Mouse (Mus musculus): ENCODE data around the gene Sema5a. TPM values are rescaled to one million over a fixed set of nuclear protein-coding genes. Genes with fewer than 3 reads are reported as not detected.

The Sema5a gene
- polyA plus RNA-seq, 1 experiment from 2014 or later, result 3.5 TPM

GRCm38 (mm10) chr15:32243824-32244223 is 786 bp upstream of the Sema5a start:
- ATAC-seq (ENCODE audit: low FRiP score), result no peak
- H3K9me3 ChIP-seq (ENCODE audit: control insufficient read depth, low read length), result no peaks in the 10 kb centered on the region
- H3K4me2 ChIP-seq, result peak overlapping the region; percentile 100
- DNase-seq (ENCODE audit: low spot score, missing footprints), result peak; percentile 86
- H3K4me3 ChIP-seq (ENCODE audit: low read depth, low read length), result peak overlapping the region; percentile 52
- peak overlapping the region; percentile 54 for H3K9ac ChIP-seq (ENCODE audit: low read length)
- H3K4me1 ChIP-seq (ENCODE audit: control insufficient read depth, insufficient read depth, low read length), result no peaks in the 10 kb centered on the region
- WGBS, result 62% methylated on average over 7 of the region's 7 CpGs
- H3K27me3 ChIP-seq (ENCODE audit: control insufficient read depth, insufficient read depth, low read length), result no peaks in the 10 kb centered on the region
- no peak overlapping the region for H3K27ac ChIP-seq (ENCODE audit: low read depth, low read length)
- no peaks in the 10 kb centered on the region for H3K36me3 ChIP-seq (ENCODE audit: control insufficient read depth, insufficient read depth, low read length)

GRCm38 (mm10) chr15:32244956-32245836 is 586 bp downstream of the Sema5a start:
- ATAC-seq (ENCODE audit: low FRiP score) (peak; percentile 73), DNase-seq (ENCODE audit: low spot score, missing footprints) (peak; percentile 96)
- Histone ChIP-seq H3K4me3 (ENCODE audit: low read depth, low read length) (peak overlapping the region; percentile 52), H3K36me3 (ENCODE audit: control insufficient read depth, insufficient read depth, low read length) (no peaks in the 10 kb centered on the region), H3K27ac (ENCODE audit: low read depth, low read length) (no peak overlapping the region), H3K4me1 (ENCODE audit: control insufficient read depth, insufficient read depth, low read length) (no peaks in the 10 kb centered on the region), H3K27me3 (ENCODE audit: control insufficient read depth, insufficient read depth, low read length) (no peaks in the 10 kb centered on the region), H3K9me3 (ENCODE audit: control insufficient read depth, low read length) (no peaks in the 10 kb centered on the region), H3K4me2 (peak overlapping the region; percentile 100), H3K9ac (ENCODE audit: low read length) (peak overlapping the region; percentile 64)
- under 1% methylated on average over 52 of the region's 52 CpGs for WGBS

DNA sequence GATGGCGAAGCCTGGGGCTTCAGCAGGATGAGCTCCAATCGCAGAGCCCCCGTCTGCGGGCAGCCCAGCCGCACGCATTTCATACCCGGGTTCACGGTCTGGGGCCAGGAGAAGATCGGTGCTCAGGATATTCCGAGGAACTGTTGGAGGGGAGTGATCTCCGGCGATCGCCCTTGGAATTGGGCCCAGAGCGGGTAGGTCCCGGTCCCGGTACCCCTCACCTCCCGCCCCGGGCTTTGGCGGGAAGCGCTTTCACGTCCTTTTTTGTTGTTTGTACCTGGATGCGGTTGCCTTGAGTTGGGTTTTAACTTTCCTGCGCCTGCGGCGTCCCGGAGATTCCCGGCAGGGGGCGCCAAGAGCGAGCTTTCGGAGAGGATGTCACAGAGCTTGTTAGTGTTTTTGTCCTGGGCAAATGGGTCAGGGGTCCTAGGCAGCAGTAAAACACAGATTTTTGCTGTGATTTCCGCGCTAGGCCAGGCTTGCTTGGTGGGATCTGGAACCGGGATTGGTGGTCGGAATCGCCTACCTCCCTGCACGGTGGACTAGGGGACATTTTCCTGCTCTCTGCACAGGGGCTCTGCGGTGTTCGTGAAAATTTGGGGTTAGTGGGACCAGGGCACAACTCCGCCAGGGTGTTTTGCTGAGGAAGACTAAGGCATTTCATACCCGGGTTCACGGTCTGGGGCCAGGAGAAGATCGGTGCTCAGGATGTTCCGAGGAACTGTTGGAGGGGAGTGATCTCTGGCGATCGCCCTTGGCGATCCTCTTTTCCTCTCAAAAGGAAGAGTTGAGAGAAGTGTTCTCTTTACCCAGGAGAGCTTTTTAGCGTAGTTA is 1.4 kb downstream of the Sema5a start:
- Histone ChIP-seq H3K36me3 (ENCODE audit: control insufficient read depth, insufficient read depth, low read length) (no peaks in the 10 kb centered on the region), H3K27me3 (ENCODE audit: control insufficient read depth, insufficient read depth, low read length) (no peaks in the 10 kb centered on the region), H3K4me3 (ENCODE audit: low read depth, low read length) (peak overlapping the region; percentile 52), H3K4me2 (peak overlapping the region; percentile 100), H3K27ac (ENCODE audit: low read depth, low read length) (no peak overlapping the region), H3K9ac (ENCODE audit: low read length) (peak overlapping the region; percentile 64), H3K4me1 (ENCODE audit: control insufficient read depth, insufficient read depth, low read length) (no peaks in the 10 kb centered on the region), H3K9me3 (ENCODE audit: control insufficient read depth, low read length) (no peaks in the 10 kb centered on the region)
- DNase-seq (ENCODE audit: low spot score, missing footprints), result peak; percentile 99
- peak; percentile 71 for ATAC-seq (ENCODE audit: low FRiP score)
- WGBS, result 1% methylated on average over 47 of the region's 47 CpGs

- no peak for ATAC-seq (ENCODE audit: low FRiP score)
- 60% methylated on average over 5 of the region's 5 CpGs for WGBS
- Histone ChIP-seq H3K4me2 (no peak overlapping the region), H3K9me3 (ENCODE audit: control insufficient read depth, low read length) (no peaks in the 10 kb centered on the region), H3K4me1 (ENCODE audit: control insufficient read depth, insufficient read depth, low read length) (no peaks in the 10 kb centered on the region), H3K36me3 (ENCODE audit: control insufficient read depth, insufficient read depth, low read length) (no peaks in the 10 kb centered on the region), H3K9ac (ENCODE audit: low read length) (no peak overlapping the region), H3K4me3 (ENCODE audit: low read depth, low read length) (no peak overlapping the region), H3K27ac (ENCODE audit: low read depth, low read length) (no peak overlapping the region), H3K27me3 (ENCODE audit: control insufficient read depth, insufficient read depth, low read length) (no peaks in the 10 kb centered on the region)
- no peak for DNase-seq (ENCODE audit: low spot score, missing footprints)
Measured at GRCm38 (mm10) chr15:32247281-32247680, 2.7 kb downstream of the Sema5a start.

GRCm38 (mm10) chr15:32254806-32255205 is 10.2 kb downstream of the Sema5a start:
- WGBS, result 73% methylated on average over 2 of the region's 2 CpGs
- no peak overlapping the region for H3K9ac ChIP-seq (ENCODE audit: low read length)
- H3K27ac ChIP-seq (ENCODE audit: low read depth, low read length), result no peak overlapping the region
- no peak overlapping the region for H3K4me2 ChIP-seq
- H3K4me3 ChIP-seq (ENCODE audit: low read depth, low read length), result no peak overlapping the region
- H3K9me3 ChIP-seq (ENCODE audit: control insufficient read depth, low read length), result no peaks in the 10 kb centered on the region; the same call in 1 of the 2 replicates
- no peaks in the 10 kb centered on the region for H3K27me3 ChIP-seq (ENCODE audit: control insufficient read depth, insufficient read depth, low read length)
- ATAC-seq (ENCODE audit: low FRiP score) (no peak), DNase-seq (ENCODE audit: low spot score, missing footprints) (no peak)
- H3K36me3 ChIP-seq (ENCODE audit: control insufficient read depth, insufficient read depth, low read length), result no peaks in the 10 kb centered on the region
- H3K4me1 ChIP-seq (ENCODE audit: control insufficient read depth, insufficient read depth, low read length), result no peaks in the 10 kb centered on the region

- no peak overlapping the region for H3K4me2 ChIP-seq
- no peak for ATAC-seq (ENCODE audit: low FRiP score)
- 82% methylated on average over 8 of the region's 8 CpGs for WGBS
Measured at GRCm38 (mm10) chr15:32257340-32257739, 12.7 kb downstream of the Sema5a start.

DNA sequence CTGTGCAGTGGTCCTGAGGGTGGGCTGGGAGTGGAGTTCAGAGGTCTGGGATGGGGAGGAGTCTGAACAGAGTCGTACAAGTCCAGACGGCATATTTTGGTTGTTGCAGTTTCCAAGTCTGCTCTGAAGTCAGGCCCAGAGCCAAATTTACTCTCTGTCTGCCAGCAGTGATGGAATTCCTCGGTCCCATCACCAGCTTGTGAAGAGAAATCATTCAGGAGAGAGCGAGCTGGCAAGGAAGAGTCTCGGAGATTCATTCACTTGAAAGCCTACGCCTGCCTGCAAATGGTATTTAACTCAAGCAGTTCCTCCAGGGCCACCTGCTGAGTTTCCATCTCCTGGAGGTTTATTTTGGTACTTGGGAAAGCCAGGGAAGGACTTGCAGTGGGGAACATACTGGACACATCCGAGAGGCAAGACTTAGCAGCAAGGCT is 13.3 kb downstream of the Sema5a start:
- no peaks in the 10 kb centered on the region for H3K36me3 ChIP-seq (ENCODE audit: control insufficient read depth, insufficient read depth, low read length)
- H3K4me3 ChIP-seq (ENCODE audit: low read depth, low read length), result no peak overlapping the region
- H3K27ac ChIP-seq (ENCODE audit: low read depth, low read length), result no peak overlapping the region
- H3K4me1 ChIP-seq (ENCODE audit: control insufficient read depth, insufficient read depth, low read length), result peaks cover 5% of the 10 kb centered on the region
- no peaks in the 10 kb centered on the region for H3K27me3 ChIP-seq (ENCODE audit: control insufficient read depth, insufficient read depth, low read length)
- no peak for DNase-seq (ENCODE audit: low spot score, missing footprints)
- no peaks in the 10 kb centered on the region; the same call in 1 of the 2 replicates for H3K9me3 ChIP-seq (ENCODE audit: control insufficient read depth, low read length)
- no peak overlapping the region for H3K4me2 ChIP-seq
- WGBS, result 73% methylated on average over 7 of the region's 7 CpGs
- H3K9ac ChIP-seq (ENCODE audit: low read length), result no peak overlapping the region
- ATAC-seq (ENCODE audit: low FRiP score), result no peak

More at GRCm38 (mm10) chr15:32257340-32257739, 12.7 kb downstream of the Sema5a start:
- H3K4me3 ChIP-seq (ENCODE audit: low read depth, low read length), result no peak overlapping the region
- no peak overlapping the region for H3K9ac ChIP-seq (ENCODE audit: low read length)
- peaks cover 5% of the 10 kb centered on the region for H3K4me1 ChIP-seq (ENCODE audit: control insufficient read depth, insufficient read depth, low read length)
- no peaks in the 10 kb centered on the region for H3K36me3 ChIP-seq (ENCODE audit: control insufficient read depth, insufficient read depth, low read length)
- no peak for DNase-seq (ENCODE audit: low spot score, missing footprints)
- H3K9me3 ChIP-seq (ENCODE audit: control insufficient read depth, low read length), result no peaks in the 10 kb centered on the region; the same call in 1 of the 2 replicates
- no peak overlapping the region for H3K27ac ChIP-seq (ENCODE audit: low read depth, low read length)
- H3K27me3 ChIP-seq (ENCODE audit: control insufficient read depth, insufficient read depth, low read length), result no peaks in the 10 kb centered on the region

DNA sequence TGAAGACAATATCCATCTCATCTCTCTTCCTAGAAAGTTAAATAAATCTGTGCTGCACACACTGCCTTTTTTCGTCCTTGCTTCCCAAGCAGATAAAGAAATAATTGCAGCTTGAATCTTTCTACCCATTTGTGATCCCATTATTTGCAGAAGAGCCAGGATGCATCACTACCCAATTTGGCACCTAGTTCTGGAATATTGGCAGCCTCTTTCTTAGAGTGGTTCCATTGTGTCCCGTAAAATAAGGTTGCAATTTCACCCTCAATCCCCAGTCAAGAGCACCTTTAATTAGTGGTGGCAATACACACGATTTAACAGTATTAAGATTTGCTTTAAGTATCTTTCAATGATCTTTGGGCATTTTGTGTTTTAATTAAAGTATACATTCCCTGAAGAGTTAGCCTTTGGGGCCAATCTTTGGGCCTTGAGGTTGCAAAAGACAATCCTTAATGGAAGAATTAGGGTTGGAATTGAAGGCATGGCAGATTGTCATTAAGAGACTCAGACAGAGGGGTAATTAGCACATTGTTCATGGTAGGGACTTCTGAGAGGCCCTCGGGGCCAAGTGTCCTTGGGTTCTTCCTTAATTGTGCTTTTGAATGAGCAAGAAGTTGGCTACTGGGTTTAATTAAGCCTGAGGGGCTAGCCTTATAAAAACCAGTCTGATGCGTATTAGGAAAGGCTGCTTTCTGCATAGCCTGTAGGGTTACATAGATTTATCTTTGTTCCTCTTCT is 14.9 kb downstream of the Sema5a start:
- H3K9ac ChIP-seq (ENCODE audit: low read length), result no peak overlapping the region
- no peak overlapping the region for H3K4me2 ChIP-seq
- H3K4me1 ChIP-seq (ENCODE audit: control insufficient read depth, insufficient read depth, low read length), result peaks cover 5% of the 10 kb centered on the region
- no peaks in the 10 kb centered on the region for H3K27me3 ChIP-seq (ENCODE audit: control insufficient read depth, insufficient read depth, low read length)
- ATAC-seq (ENCODE audit: low FRiP score) (peak; percentile 35; the same call in 1 of the 2 replicates), DNase-seq (ENCODE audit: low spot score, missing footprints) (no peak)
- no peaks in the 10 kb centered on the region for H3K36me3 ChIP-seq (ENCODE audit: control insufficient read depth, insufficient read depth, low read length)
- no peak overlapping the region for H3K4me3 ChIP-seq (ENCODE audit: low read depth, low read length)
- no peaks in the 10 kb centered on the region for H3K9me3 ChIP-seq (ENCODE audit: control insufficient read depth, low read length)
- 66% methylated on average over 5 of the region's 5 CpGs for WGBS
- H3K27ac ChIP-seq (ENCODE audit: low read depth, low read length), result no peak overlapping the region
